Mouse (Mus musculus) megakaryocyte, embryonic 14.5 days (primary cell): Measurements from ENCODE around the gene Efcab3.

Source experiments
- FLI1 ChIP-seq: IDR thresholded peaks from 2 replicates; pipeline ENCODE4 v1.6.1; 2012; ENCODE audit warnings: low read length, inconsistent platforms, mixed read lengths
- GATA1 ChIP-seq: IDR thresholded peaks from 3 replicates; pipeline ENCODE4 v1.6.1; 2012; ENCODE audit warnings: mixed read lengths, low read length, inconsistent platforms, borderline replicate concordance

DNA sequence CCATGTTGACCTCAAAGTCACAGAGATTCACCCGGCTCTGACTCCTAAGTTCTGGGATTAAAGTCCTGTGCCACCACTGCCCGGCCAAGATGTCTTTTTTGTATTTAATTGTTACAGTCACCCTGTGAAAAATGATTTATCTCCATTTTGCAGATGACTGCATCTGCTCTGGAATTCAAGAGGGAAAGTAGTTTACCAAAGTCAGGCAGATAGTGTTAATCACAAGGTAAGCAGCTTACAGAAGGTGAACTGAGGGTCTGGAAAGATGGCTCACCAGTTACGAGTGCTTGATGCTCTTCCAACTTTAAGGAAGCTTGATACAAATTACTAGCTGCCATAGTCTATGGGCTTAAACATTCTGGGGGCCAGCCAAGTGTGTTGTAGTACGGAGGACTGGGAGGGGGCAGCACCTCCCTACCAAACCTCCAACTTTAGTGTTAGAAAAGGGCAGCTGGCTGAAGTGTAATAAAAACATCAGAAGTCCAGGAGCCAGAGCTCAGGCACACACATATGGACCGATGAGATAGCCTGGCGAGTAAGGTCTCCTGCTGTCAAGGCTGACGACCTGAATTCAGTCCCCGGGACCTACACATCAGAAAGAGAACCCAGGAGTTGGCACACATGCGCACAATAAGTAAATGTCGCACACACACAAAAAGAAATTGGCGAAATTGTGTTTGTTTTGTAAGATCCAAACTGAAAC is 81.3 kb downstream of the Efcab3 start:
- TF ChIP-seq FLI1: no peak
- TF ChIP-seq GATA1: no peak
